Mouse (Mus musculus): ENCODE data around the gene Shmt1. TPM values are rescaled to one million over a fixed set of nuclear protein-coding genes. Genes with fewer than 3 reads are reported as not detected.
"Not testable (repeated sequence)": the region's sequence is repeated elsewhere in the genome, so short reads cannot be mapped to it uniquely, and the experiment has no call there.

Gene Shmt1
- total RNA-seq (2017), result 66.8 and 93.0 TPM in 2 replicates

DNA sequence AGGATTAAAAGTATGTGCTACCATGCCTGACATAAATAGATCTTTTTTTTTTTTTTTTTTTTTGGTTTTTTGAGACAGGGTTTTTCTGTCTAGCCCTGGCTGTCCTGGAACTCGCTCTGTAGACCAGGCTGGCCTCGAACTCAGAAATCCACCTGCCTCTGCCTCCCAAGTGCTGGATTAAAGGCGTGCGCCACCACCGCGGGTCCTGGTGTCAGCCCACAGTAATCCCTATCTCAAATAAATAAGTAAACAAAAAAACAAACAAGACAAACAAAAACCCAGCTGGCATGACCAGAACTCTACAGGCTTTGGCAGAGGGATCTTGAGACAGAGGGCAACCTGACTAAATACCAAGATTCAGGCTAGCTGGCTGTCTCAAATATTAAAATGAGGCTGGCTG lies at the start of gene Shmt1:
Gene Shmt1 (minus strand): TSS at position 101 of the 400 bp plus-strand sequence.
- ATAC-seq (replicated peaks in 1 of 2; ENCODE audit: insufficient read depth in 1 of 2, low FRiP score in 2 of 2, low TSS enrichment in 1 of 2, low read depth in 1 of 2, poor library complexity in 2 of 2, severe bottlenecking in 2 of 2), result not testable (repeated sequence)

DNA sequence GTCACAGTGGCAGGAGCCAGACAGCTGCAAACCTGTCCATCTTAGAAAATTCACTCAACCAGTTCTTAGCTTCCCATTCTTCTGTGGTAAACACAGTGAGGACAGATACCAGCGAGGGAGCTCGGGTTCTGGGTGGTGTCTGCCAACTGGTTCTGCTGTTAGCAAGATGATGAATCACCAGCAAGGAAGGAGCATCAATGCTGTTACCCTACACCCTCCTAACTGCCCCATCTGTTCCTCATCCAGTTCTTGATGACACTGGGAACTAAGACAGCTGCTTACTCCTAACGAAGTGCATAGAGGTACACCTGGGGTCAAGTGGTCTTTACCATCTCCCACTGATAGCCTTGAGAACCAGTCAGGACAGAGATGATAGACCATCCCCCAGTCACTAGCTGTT lies 45.1 kb upstream of the Shmt1 start:
- ATAC-seq (replicated peaks in 1 of 2; ENCODE audit: insufficient read depth in 1 of 2, low FRiP score in 2 of 2, low TSS enrichment in 1 of 2, low read depth in 1 of 2, poor library complexity in 2 of 2, severe bottlenecking in 2 of 2), result no peak

GRCm38 (mm10) chr11:60845415-60845814 lies 33.9 kb upstream of the Shmt1 start:
- no peak for ATAC-seq (replicated peaks in 1 of 2; ENCODE audit: insufficient read depth in 1 of 2, low FRiP score in 2 of 2, low TSS enrichment in 1 of 2, low read depth in 1 of 2, poor library complexity in 2 of 2, severe bottlenecking in 2 of 2)

- ATAC-seq (replicated peaks in 1 of 2; ENCODE audit: insufficient read depth in 1 of 2, low FRiP score in 2 of 2, low TSS enrichment in 1 of 2, low read depth in 1 of 2, poor library complexity in 2 of 2, severe bottlenecking in 2 of 2), result no peak
These were observed 31.9 kb upstream of the Shmt1 start for GRCm38 (mm10) chr11:60843412-60843811.

DNA sequence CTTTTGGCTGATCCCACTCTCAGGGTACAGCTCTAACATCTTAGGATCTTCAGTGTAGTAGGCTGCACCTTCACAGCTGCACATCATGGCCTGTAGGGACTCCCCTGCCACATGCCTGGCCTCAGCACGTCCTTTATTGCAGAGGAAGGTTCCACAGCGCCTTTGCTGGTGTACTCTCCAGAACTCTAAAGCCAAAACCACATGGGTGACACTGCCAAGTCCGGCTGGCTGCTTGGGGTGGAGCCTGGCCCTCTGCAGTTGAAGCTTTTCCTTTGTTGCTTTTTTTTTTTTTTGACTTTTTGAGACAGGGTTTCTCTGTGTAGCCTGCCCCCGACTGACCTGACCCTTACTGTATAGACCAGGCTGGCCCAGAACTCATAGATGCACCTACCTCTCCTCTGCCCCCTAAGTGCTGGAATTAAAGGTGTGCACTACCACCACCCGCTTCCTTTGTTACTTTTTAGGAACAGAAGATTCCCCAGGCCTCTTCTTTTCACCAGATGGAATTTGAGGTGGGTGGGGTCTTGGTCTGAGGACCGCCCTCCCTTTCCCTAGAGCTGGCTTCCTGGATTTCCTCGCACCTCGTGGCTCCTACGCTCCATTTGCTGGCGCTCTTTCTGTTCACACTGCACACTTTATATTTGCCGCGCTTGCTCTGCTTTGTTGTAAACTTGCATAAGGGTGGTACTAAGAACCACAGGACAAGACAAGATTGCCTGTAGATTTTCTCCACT lies 30.1 kb upstream of the Shmt1 start:
- ATAC-seq (replicated peaks in 1 of 2; ENCODE audit: insufficient read depth in 1 of 2, low FRiP score in 2 of 2, low TSS enrichment in 1 of 2, low read depth in 1 of 2, poor library complexity in 2 of 2, severe bottlenecking in 2 of 2), result peak; percentile 71 to 84

DNA sequence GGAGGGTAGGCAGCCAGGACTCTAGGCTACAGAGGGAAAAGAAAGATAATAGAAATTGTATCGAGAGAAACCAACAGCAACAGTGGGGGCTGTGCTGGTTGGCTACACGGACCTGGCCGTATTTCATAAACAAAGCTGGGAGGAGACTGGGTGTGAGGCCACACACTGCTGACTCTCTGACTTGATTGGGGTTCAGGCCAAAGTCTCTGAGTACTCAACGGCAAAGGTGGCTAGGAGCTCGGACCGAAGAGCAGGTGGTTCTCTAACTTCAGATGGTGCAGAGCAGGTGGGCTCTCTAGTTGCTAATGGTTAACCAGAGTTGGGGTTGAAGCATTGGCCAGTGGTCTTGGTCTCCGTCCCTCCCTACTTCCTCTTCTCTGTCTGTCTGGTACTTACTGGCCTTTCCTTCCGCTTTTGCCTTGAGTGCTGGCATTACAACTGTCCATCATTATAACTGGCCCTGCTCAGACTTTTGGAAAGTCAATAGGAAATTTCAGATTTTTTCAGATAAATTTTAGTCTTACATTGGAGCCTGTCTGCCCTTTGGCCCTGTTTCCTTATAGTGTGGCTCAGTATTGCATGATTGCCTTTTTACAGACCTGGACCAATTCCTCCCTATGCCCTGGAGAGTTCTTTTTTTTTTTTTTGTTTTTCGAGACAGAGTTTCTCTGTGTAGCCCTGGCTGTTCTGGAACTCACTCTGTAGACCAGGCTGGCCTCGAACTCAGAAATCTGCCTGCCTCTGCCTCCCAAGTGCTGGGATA lies 26.3 kb upstream of the Shmt1 start:
- ATAC-seq (replicated peaks in 1 of 2; ENCODE audit: insufficient read depth in 1 of 2, low FRiP score in 2 of 2, low TSS enrichment in 1 of 2, low read depth in 1 of 2, poor library complexity in 2 of 2, severe bottlenecking in 2 of 2), result no peak; a peak in 1 of 4 replicates

- ATAC-seq (replicated peaks in 1 of 2; ENCODE audit: insufficient read depth in 1 of 2, low FRiP score in 2 of 2, low TSS enrichment in 1 of 2, low read depth in 1 of 2, poor library complexity in 2 of 2, severe bottlenecking in 2 of 2), result no peak
These were observed 25.4 kb upstream of the Shmt1 start for GRCm38 (mm10) chr11:60836897-60837296.

- peak; percentile 86 to 90 for ATAC-seq (replicated peaks in 1 of 2; ENCODE audit: insufficient read depth in 1 of 2, low FRiP score in 2 of 2, low TSS enrichment in 1 of 2, low read depth in 1 of 2, poor library complexity in 2 of 2, severe bottlenecking in 2 of 2)
These were observed 19.0 kb upstream of the Shmt1 start, which contains the start of gene Dhrs7b for GRCm38 (mm10) chr11:60830433-60831052. Dhrs7b (plus strand) TSS chr11:60830631.

GRCm38 (mm10) chr11:60828903-60829302 lies 17.4 kb upstream of the Shmt1 start:
- ATAC-seq (replicated peaks in 1 of 2; ENCODE audit: insufficient read depth in 1 of 2, low FRiP score in 2 of 2, low TSS enrichment in 1 of 2, low read depth in 1 of 2, poor library complexity in 2 of 2, severe bottlenecking in 2 of 2), result no peak

- ATAC-seq (replicated peaks in 1 of 2; ENCODE audit: insufficient read depth in 1 of 2, low FRiP score in 2 of 2, low TSS enrichment in 1 of 2, low read depth in 1 of 2, poor library complexity in 2 of 2, severe bottlenecking in 2 of 2), result no peak
These were observed 15.9 kb upstream of the Shmt1 start for GRCm38 (mm10) chr11:60827241-60827945.

DNA sequence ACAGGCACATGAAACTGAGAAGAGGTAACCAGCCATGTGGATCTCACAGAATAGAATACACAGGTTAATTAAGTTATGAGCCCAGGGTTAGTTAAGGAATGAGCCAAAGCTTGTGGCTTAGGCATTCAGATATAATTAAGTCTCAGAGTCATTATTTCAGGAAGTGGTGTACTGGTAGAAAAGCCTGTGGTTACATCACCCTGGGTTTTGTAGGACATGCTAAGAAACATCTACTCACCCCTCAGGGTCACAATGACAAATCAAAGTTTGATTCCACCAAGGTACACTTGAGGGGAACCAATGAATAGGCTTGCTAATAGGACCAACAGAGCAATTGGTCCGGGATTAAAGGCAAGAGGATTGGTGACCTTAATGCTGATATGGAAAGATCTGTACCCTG lies 15.2 kb upstream of the Shmt1 start:
- peak; percentile 33; a peak in 3 of 4 replicates for ATAC-seq (replicated peaks in 1 of 2; ENCODE audit: insufficient read depth in 1 of 2, low FRiP score in 2 of 2, low TSS enrichment in 1 of 2, low read depth in 1 of 2, poor library complexity in 2 of 2, severe bottlenecking in 2 of 2)

GRCm38 (mm10) chr11:60825191-60825590 lies 13.7 kb upstream of the Shmt1 start:
- no peak for ATAC-seq (replicated peaks in 1 of 2; ENCODE audit: insufficient read depth in 1 of 2, low FRiP score in 2 of 2, low TSS enrichment in 1 of 2, low read depth in 1 of 2, poor library complexity in 2 of 2, severe bottlenecking in 2 of 2)

- no peak for ATAC-seq (replicated peaks in 1 of 2; ENCODE audit: insufficient read depth in 1 of 2, low FRiP score in 2 of 2, low TSS enrichment in 1 of 2, low read depth in 1 of 2, poor library complexity in 2 of 2, severe bottlenecking in 2 of 2)
These were observed 12.3 kb upstream of the Shmt1 start for GRCm38 (mm10) chr11:60823771-60824170.

DNA sequence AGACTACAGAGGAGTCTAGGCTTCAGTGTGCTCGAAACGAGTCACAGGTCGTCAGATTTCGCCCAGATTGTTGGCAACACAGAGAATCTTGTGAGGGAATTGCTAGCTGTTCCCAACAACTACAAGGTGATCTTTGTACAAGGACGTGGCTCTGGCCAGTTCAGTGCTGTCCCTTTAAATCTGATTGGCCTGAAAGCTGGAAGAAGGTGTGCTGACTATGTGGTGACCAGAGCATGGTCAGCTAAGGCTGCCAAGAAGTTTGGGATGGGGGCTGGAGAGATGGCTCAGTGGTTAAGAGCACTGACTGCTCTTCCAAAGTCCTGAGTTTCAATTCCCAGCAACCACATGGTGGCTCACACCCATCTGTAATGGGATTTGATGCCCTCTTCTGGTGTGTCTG lies 4.9 kb upstream of the Shmt1 start:
- no peak for ATAC-seq (replicated peaks in 1 of 2; ENCODE audit: insufficient read depth in 1 of 2, low FRiP score in 2 of 2, low TSS enrichment in 1 of 2, low read depth in 1 of 2, poor library complexity in 2 of 2, severe bottlenecking in 2 of 2)

GRCm38 (mm10) chr11:60811054-60811460 lies 461 bp downstream of the Shmt1 start:
- ATAC-seq (replicated peaks in 1 of 2; ENCODE audit: insufficient read depth in 1 of 2, low FRiP score in 2 of 2, low TSS enrichment in 1 of 2, low read depth in 1 of 2, poor library complexity in 2 of 2, severe bottlenecking in 2 of 2), result peak; percentile 99

DNA sequence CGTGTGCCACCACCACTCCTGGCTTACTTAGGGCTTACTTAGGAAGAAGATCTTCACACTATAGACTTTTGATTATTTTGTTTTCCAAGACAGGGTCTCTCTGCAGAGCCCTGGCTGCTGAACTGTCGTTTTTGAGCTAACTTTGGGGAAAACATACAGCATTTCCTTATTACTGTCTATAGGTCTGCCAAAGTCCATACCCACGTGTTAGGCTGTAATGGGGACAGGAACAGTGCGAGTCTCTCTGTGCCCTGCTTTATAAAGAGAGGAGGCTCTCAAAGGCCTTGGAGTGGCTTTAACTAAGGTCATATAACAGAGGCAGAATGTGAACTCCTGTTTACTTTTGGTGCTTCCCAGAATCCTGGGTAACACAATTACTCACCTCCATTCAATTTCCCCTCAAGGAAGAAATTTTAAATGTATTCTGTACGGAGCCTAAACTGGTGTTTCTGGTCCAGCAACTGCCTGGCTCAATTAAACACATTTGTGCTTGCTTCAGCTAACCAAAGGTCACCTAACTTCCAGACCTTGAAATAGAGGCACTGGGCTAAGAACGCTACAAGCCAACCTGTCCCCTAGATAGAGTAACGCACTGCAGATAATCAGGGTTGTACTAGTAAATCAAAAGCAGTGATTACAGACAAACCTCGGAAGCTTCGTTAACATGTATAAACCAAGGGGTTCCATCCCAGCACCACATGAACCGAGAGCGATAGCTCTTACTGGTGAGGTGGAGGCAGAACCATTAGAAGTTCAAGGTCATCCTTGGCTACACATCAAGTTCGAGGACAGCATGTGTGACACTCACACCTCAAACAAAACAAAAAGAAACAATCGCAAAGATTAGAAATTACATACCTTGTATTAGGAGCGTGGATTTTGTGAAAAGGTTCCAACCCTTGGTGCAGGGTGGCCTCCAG lies 1.2 kb downstream of the Shmt1 start:
- ATAC-seq (replicated peaks in 1 of 2; ENCODE audit: insufficient read depth in 1 of 2, low FRiP score in 2 of 2, low TSS enrichment in 1 of 2, low read depth in 1 of 2, poor library complexity in 2 of 2, severe bottlenecking in 2 of 2), result 0 out of 4 replicates have a peak, but pooled peaks of 1 of the 2 experiments have one; percentile 2

GRCm38 (mm10) chr11:60809546-60809945 lies 2.0 kb downstream of the Shmt1 start:
- ATAC-seq (replicated peaks in 1 of 2; ENCODE audit: insufficient read depth in 1 of 2, low FRiP score in 2 of 2, low TSS enrichment in 1 of 2, low read depth in 1 of 2, poor library complexity in 2 of 2, severe bottlenecking in 2 of 2), result no peak

Measured in hematopoietic stem cell, adult 5-6 weeks (primary cell).